Mouse (Mus musculus) CH12.LX (cell line): ENCODE measurements around the gene Tmbim6. TPM values are rescaled to one million over a fixed set of nuclear protein-coding genes. Genes with fewer than 3 reads are reported as not detected.

Source experiments
- DNase-seq: peaks from one replicate; pipeline ENCODE4 v3.0.0-alpha.2; 2013; ENCODE audit errors: extremely low read depth
- H3K27ac ChIP-seq: 2 replicates; pipeline ENCODE4 v1.5.1; 2012; ENCODE audit warnings: low read depth, mild to moderate bottlenecking, control low read depth, moderate library complexity; ENCODE audit not compliant: insufficient read depth
- H3K27me3 ChIP-seq: replicated peaks from 2 replicates; pipeline ENCODE3; 2012; ENCODE audit warnings: inconsistent platforms
- H3K36me3 ChIP-seq, 2 experiments: replicated peaks in 1 of 2; 2 replicates each; pipeline versions ENCODE3 to v1.6.1; 2012; ENCODE audit warnings: inconsistent platforms in 1 of 2, low read length in 1 of 2, mild to moderate bottlenecking in 1 of 2, mixed read lengths in 1 of 2, moderate library complexity in 1 of 2; ENCODE audit not compliant: control insufficient read depth in 1 of 2, insufficient read depth in 1 of 2
- H3K4me1 ChIP-seq, 2 experiments: 2 replicates each; pipeline ENCODE4 v1.6.1; 2012; ENCODE audit warnings: inconsistent platforms in 1 of 2, moderate library complexity in 1 of 2; ENCODE audit not compliant: insufficient read depth in 2 of 2, control insufficient read depth in 1 of 2
- H3K4me2 ChIP-seq: 2 replicates; pipeline ENCODE4 v1.6.1; 2012; ENCODE audit warnings: low read depth, mild to moderate bottlenecking, control low read depth; ENCODE audit not compliant: poor library complexity, insufficient read depth, severe bottlenecking
- H3K4me3 ChIP-seq, 3 experiments: fragments of 150-350 bp in 1 of 3; sonication (generic) in 1 of 3; replicated peaks in 1 of 3; 2 replicates each; pipeline versions ENCODE3 to v1.5.1; 2011 to 2012; ENCODE audit warnings: low read depth in 2 of 3, low read length in 2 of 3, mild to moderate bottlenecking in 2 of 3, moderate library complexity in 2 of 3, control low read depth in 1 of 3, improper control_type of control experiment in 1 of 3, inconsistent platforms in 1 of 3, mixed read lengths in 1 of 3; ENCODE audit not compliant: poor library complexity in 1 of 3
- H3K79me2 ChIP-seq: replicated peaks from 2 replicates; pipeline ENCODE4 v1.6.1; 2012; ENCODE audit warnings: mild to moderate bottlenecking, moderate library complexity; ENCODE audit not compliant: control insufficient read depth, poor library complexity, insufficient read depth, severe bottlenecking; ENCODE audit errors: extremely low read depth
- H3K9ac ChIP-seq: 2 replicates; pipeline ENCODE4 v1.6.1; 2012; ENCODE audit warnings: low read depth, mild to moderate bottlenecking, control low read depth, moderate library complexity; ENCODE audit not compliant: insufficient read depth
- H3K9me3 ChIP-seq: replicated peaks from 2 replicates; pipeline ENCODE3; 2012; ENCODE audit warnings: low read length, inconsistent platforms, mixed read lengths
- BHLHE40 ChIP-seq: IDR thresholded peaks from 2 replicates; pipeline ENCODE4 v1.6.1; 2011; ENCODE audit warnings: mild to moderate bottlenecking, low read depth, low read length, improper control_type of control experiment
- CHD1 ChIP-seq: IDR thresholded peaks from 2 replicates; pipeline ENCODE4 v1.6.1; 2012; ENCODE audit warnings: low read depth, low read length, improper control_type of control experiment, inconsistent platforms
- CHD2 ChIP-seq: IDR thresholded peaks from 2 replicates; pipeline ENCODE4 v1.6.1; 2011; ENCODE audit warnings: low read length, improper control_type of control experiment
- CTCF ChIP-seq, 2 experiments: IDR thresholded peaks in 1 of 2; conservative IDR thresholded peaks in 1 of 2; 2 replicates each; pipeline ENCODE4 v1.5.1; 2011 to 2012; ENCODE audit warnings: low read depth in 2 of 2, low read length in 2 of 2, improper control_type of control experiment in 1 of 2, inconsistent platforms in 1 of 2, mild to moderate bottlenecking in 1 of 2, moderate library complexity in 1 of 2
- E2F4 ChIP-seq: IDR thresholded peaks from 2 replicates; pipeline ENCODE4 v1.6.1; 2011; ENCODE audit warnings: low read depth, low read length, improper control_type of control experiment; ENCODE audit not compliant: insufficient replicate concordance
- ELF1 ChIP-seq: IDR thresholded peaks from 2 replicates; pipeline ENCODE4 v1.6.1; 2014; ENCODE audit warnings: low read depth, mild to moderate bottlenecking, inconsistent platforms, low read length, improper control_type of control experiment
- EP300 ChIP-seq: IDR thresholded peaks from 2 replicates; pipeline ENCODE4 v1.6.1; 2011; ENCODE audit warnings: low read length, improper control_type of control experiment
- ETS1 ChIP-seq: conservative IDR thresholded peaks from 2 replicates; pipeline ENCODE4 v1.6.1; 2012; ENCODE audit warnings: low read depth, mild to moderate bottlenecking, inconsistent platforms, low read length, improper control_type of control experiment, moderate library complexity
- GABPA ChIP-seq: IDR thresholded peaks from 2 replicates; pipeline ENCODE4 v1.6.1; 2012; ENCODE audit warnings: low read depth, low read length, improper control_type of control experiment, inconsistent platforms; ENCODE audit not compliant: insufficient replicate concordance
- HCFC1 ChIP-seq: IDR thresholded peaks from 2 replicates; pipeline ENCODE4 v1.6.1; 2012; ENCODE audit warnings: low read depth, mild to moderate bottlenecking, inconsistent platforms, low read length, improper control_type of control experiment
- IRF4 ChIP-seq: IDR thresholded peaks from 2 replicates; pipeline ENCODE4 v1.6.1; 2014; ENCODE audit warnings: low read depth, mild to moderate bottlenecking, inconsistent platforms, low read length, improper control_type of control experiment
- JUN ChIP-seq: IDR thresholded peaks from 2 replicates; pipeline ENCODE4 v1.6.1; 2011; ENCODE audit warnings: low read depth, mild to moderate bottlenecking, low read length, improper control_type of control experiment, moderate library complexity; ENCODE audit not compliant: insufficient read depth
- JUND ChIP-seq: conservative IDR thresholded peaks from 2 replicates; pipeline ENCODE4 v1.6.1; 2011; ENCODE audit warnings: low read depth, low read length, improper control_type of control experiment
- KAT2A ChIP-seq: IDR thresholded peaks from 2 replicates; pipeline ENCODE4 v1.6.1; 2012; ENCODE audit warnings: low read length, improper control_type of control experiment, inconsistent platforms; ENCODE audit not compliant: insufficient replicate concordance
- MAX ChIP-seq: IDR thresholded peaks from 2 replicates; pipeline ENCODE4 v1.6.1; 2011; ENCODE audit warnings: low read length, improper control_type of control experiment
- MAZ ChIP-seq: IDR thresholded peaks from 2 replicates; pipeline ENCODE4 v1.6.1; 2012; ENCODE audit warnings: low read depth, mild to moderate bottlenecking, inconsistent platforms, low read length, improper control_type of control experiment, moderate library complexity
- MEF2A ChIP-seq: IDR thresholded peaks from 2 replicates; pipeline ENCODE4 v1.6.1; 2014; ENCODE audit warnings: low read depth, mild to moderate bottlenecking, inconsistent platforms, low read length, improper control_type of control experiment, borderline replicate concordance
- MXI1 ChIP-seq: IDR thresholded peaks from 2 replicates; pipeline ENCODE4 v1.6.1; 2011; ENCODE audit warnings: mild to moderate bottlenecking, low read depth, low read length, improper control_type of control experiment
- MYC ChIP-seq: IDR thresholded peaks from 2 replicates; pipeline ENCODE4 v1.6.1; 2011; ENCODE audit warnings: low read depth, mild to moderate bottlenecking, improper control_type of control experiment, low read length
- NELFE ChIP-seq: IDR thresholded peaks from 2 replicates; pipeline ENCODE4 v1.6.1; 2011; ENCODE audit warnings: low read depth, low read length, improper control_type of control experiment
- NRF1 ChIP-seq: IDR thresholded peaks from 2 replicates; pipeline ENCODE4 v1.6.1; 2014; ENCODE audit warnings: low read depth, mild to moderate bottlenecking, inconsistent platforms, low read length, improper control_type of control experiment, moderate library complexity
- PAX5 ChIP-seq: IDR thresholded peaks from 2 replicates; pipeline ENCODE4 v1.6.1; 2012; ENCODE audit warnings: low read length, inconsistent platforms, mixed read lengths
- POLR2A ChIP-seq: IDR thresholded peaks from 2 replicates; pipeline ENCODE4 v1.6.1; 2011; ENCODE audit warnings: low read depth, mild to moderate bottlenecking, improper control_type of control experiment, low read length
- POLR2AphosphoS2 ChIP-seq: IDR thresholded peaks from 2 replicates; pipeline ENCODE4 v1.6.1; 2011; ENCODE audit warnings: low read depth, low read length, improper control_type of control experiment
- RAD21 ChIP-seq: IDR thresholded peaks from 2 replicates; pipeline ENCODE4 v1.6.1; 2011; ENCODE audit warnings: low read depth, mild to moderate bottlenecking, low read length, improper control_type of control experiment, moderate library complexity
- RCOR1 ChIP-seq: conservative IDR thresholded peaks from 2 replicates; pipeline ENCODE4 v1.6.1; 2012; ENCODE audit warnings: low read depth, mild to moderate bottlenecking, inconsistent platforms, low read length, improper control_type of control experiment
- SIN3A ChIP-seq: IDR thresholded peaks from 2 replicates; pipeline ENCODE4 v1.6.1; 2012; ENCODE audit warnings: low read length, improper control_type of control experiment, inconsistent platforms
- SMC3 ChIP-seq: IDR thresholded peaks from 2 replicates; pipeline ENCODE4 v1.6.1; 2011; ENCODE audit warnings: low read depth, low read length, improper control_type of control experiment
- TBP ChIP-seq: conservative IDR thresholded peaks from 2 replicates; pipeline ENCODE4 v1.6.1; 2011; ENCODE audit warnings: low read depth, low read length, improper control_type of control experiment
- TCF12 ChIP-seq: IDR thresholded peaks from 2 replicates; pipeline ENCODE4 v1.6.1; 2014; ENCODE audit warnings: low read depth, mild to moderate bottlenecking, inconsistent platforms, low read length, improper control_type of control experiment
- UBTF ChIP-seq: IDR thresholded peaks from 2 replicates; pipeline ENCODE4 v1.6.1; 2012; ENCODE audit warnings: low read depth, mild to moderate bottlenecking, inconsistent platforms, low read length, improper control_type of control experiment, moderate library complexity
- USF1 ChIP-seq: IDR thresholded peaks from 2 replicates; pipeline ENCODE4 v1.6.1; 2014; ENCODE audit warnings: low read depth, mild to moderate bottlenecking, inconsistent platforms, low read length, improper control_type of control experiment
- USF2 ChIP-seq: conservative IDR thresholded peaks from 2 replicates; pipeline ENCODE4 v1.6.1; 2011; ENCODE audit warnings: low read depth, low read length, improper control_type of control experiment
- ZC3H11A ChIP-seq: IDR thresholded peaks from 2 replicates; pipeline ENCODE4 v1.6.1; 2012; ENCODE audit warnings: low read depth, mild to moderate bottlenecking, inconsistent platforms, low read length, improper control_type of control experiment
- ZKSCAN1 ChIP-seq: IDR thresholded peaks from 2 replicates; pipeline ENCODE4 v1.6.1; 2012; ENCODE audit warnings: low read depth, inconsistent platforms, low read length, improper control_type of control experiment, borderline replicate concordance
- ZMIZ1 ChIP-seq: IDR thresholded peaks from 2 replicates; pipeline ENCODE4 v1.6.1; 2012; ENCODE audit warnings: low read depth, mild to moderate bottlenecking, inconsistent platforms, low read length, improper control_type of control experiment
- ZNF384 ChIP-seq: IDR thresholded peaks from 2 replicates; pipeline ENCODE4 v1.6.1; 2012; ENCODE audit warnings: low read depth, low read length, improper control_type of control experiment, inconsistent platforms
- dilution Hi-C: fragments of 300-500 bp; cut with MboI; formaldehyde crosslinking; loops from 2 replicates; pipeline ENCODE4 v1.14.3; 2020; ENCODE audit warnings: low sequenced_read_pairs; ENCODE audit not compliant: extremely low pct_unique_long_range_greater_than_20kb, extremely low pct_ligation_motif_present
- in situ Hi-C: fragments of 300-500 bp; cut with MboI; formaldehyde crosslinking; loops from 3 replicates; pipeline ENCODE4 v1.14.3; 2019; ENCODE audit warnings: low sequenced_read_pairs, low pct_ligation_motif_present, low pct_unique_long_range_greater_than_20kb, mixed read lengths
- polyA plus RNA-seq: library from polyadenylated mRNA; unstranded; fragments of >175 nt; gene quantifications from 2 replicates; pipeline ENCODE4 v1.2.1, GENCODE M21; 2012; ENCODE audit warnings: low read depth; ENCODE audit not compliant: insufficient read length
- total RNA-seq, 2 experiments: library from RNA; depleted of rRNA; stranded (reverse); fragments of 300-350 nt in 1 of 2; fragments of >200 nt in 1 of 2; gene quantifications; 2 replicates each; pipeline ENCODE4 v1.2.3; 2012 to 2014

The Tmbim6 gene
- total RNA-seq (2012; rRNA removed) (223 and 268 TPM in 2 replicates), total RNA-seq (2014; rRNA removed) (260 and 269 TPM in 2 replicates), polyA plus RNA-seq (313 and 329 TPM in 2 replicates)

- no peaks in the 10 kb centered on the region for H3K27me3 ChIP-seq
- TF ChIP-seq TCF12: peak; percentile 94
- TF ChIP-seq ZKSCAN1: no peak
- TF ChIP-seq ZMIZ1: peak; percentile 91; the same call in 1 of the 2 replicates
- no peak for TF ChIP-seq SMC3
- TF ChIP-seq BHLHE40: peak; percentile 81
- TF ChIP-seq RCOR1: no peak
- TF ChIP-seq UBTF: no peak; the same call in 1 of the 2 replicates
- peak; percentile 33; the same call in 1 of the 2 replicates for TF ChIP-seq MAZ
- no peak; the same call in 1 of the 2 replicates for TF ChIP-seq GABPA
- peak; percentile 70 for TF ChIP-seq HCFC1
- TF ChIP-seq MAX: no peak
- TF ChIP-seq SIN3A: peak; percentile 83
- TF ChIP-seq NELFE: peak; percentile 97
- 0 out of 2 replicates have a peak, but pooled peaks have one; percentile 7 for TF ChIP-seq ETS1
- peak; percentile 86 for TF ChIP-seq ELF1
- peak; percentile 14 for TF ChIP-seq USF1
- no peak for TF ChIP-seq ZNF384
- no peak for TF ChIP-seq CTCF (conservative IDR thresholded peaks at IDR 0.05 in 1 of 2, IDR thresholded peaks at IDR 0.05 in 1 of 2; ENCODE audit: low read depth in 2 of 2, low read length in 2 of 2)
- TF ChIP-seq NRF1: peak; percentile 96
- TF ChIP-seq MXI1: peak; percentile 43
- TF ChIP-seq JUND: no peak
- TF ChIP-seq EP300: no peak
- TF ChIP-seq CHD2: peak; percentile 98
- peak; percentile 63; the same call in 1 of the 2 replicates for TF ChIP-seq KAT2A
- TF ChIP-seq CHD1: no peak; the same call in 1 of the 2 replicates
- TF ChIP-seq RAD21: no peak
- TF ChIP-seq JUN: no peak
- TF ChIP-seq ZC3H11A: no peak
- peak; percentile 70; the same call in 1 of the 2 replicates for TF ChIP-seq POLR2AphosphoS2
- no peak for TF ChIP-seq MYC
- TF ChIP-seq PAX5: no peak
- peak; percentile 7; the same call in 1 of the 2 replicates for TF ChIP-seq IRF4
- TF ChIP-seq TBP: peak; percentile 96
- peak; percentile 98 for TF ChIP-seq POLR2A
- no peak for TF ChIP-seq USF2
- TF ChIP-seq E2F4: no peak
- no peak; the same call in 1 of the 2 replicates for TF ChIP-seq MEF2A
Observed at GRCm38 (mm10) chr15:99392486-99393385, at the start of gene Tmbim6. Gene Tmbim6, plus strand, starts transcription at chr15:99392882.

More at GRCm38 (mm10) chr15:99392486-99393385, at the start of gene Tmbim6:
- DNase-seq: peak; percentile 100
- Histone ChIP-seq H3K4me3 (peak within 1 kb of the TSS; percentile 67 to 95 (median 75)), H3K27ac (peak within 1 kb of the TSS; percentile 76), H3K9me3 (no peaks in the 10 kb centered on the region), H3K36me3 (peaks cover 0 to 7% of the 10 kb centered on the region in 2 experiments), H3K9ac (peak within 1 kb of the TSS; percentile 73), H3K79me2 (peaks cover 48% of the 10 kb centered on the region), H3K4me1 (peaks cover 7 to 54% of the 10 kb centered on the region in 2 experiments; a peak in 3 of 4 replicates), H3K4me2 (peak within 1 kb of the TSS; percentile 97)
- in situ Hi-C loops: no loop called here
- dilution Hi-C loops: no loop called here
